Mouse (Mus musculus) hindbrain, embryonic 16.5 days (tissue): Measurements from ENCODE around the gene Etl4. TPM values are rescaled to one million over a fixed set of nuclear protein-coding genes. Genes with fewer than 3 reads are reported as not detected.

ENCODE experiments used
- ATAC-seq: fragments of 200-750 bp; cut with Nextera tagmentation; 2 replicates; pipeline ENCODE4 v1.8.0; 2017; ENCODE audit warnings: moderate TSS enrichment, moderate library complexity
- H3K27ac ChIP-seq: fragments of 300-500 bp; sonication (generic); 2 replicates; pipeline ENCODE4 v1.5.1; 2014; ENCODE audit warnings: low read depth, mild to moderate bottlenecking, control low read depth, low read length, moderate library complexity
- H3K27me3 ChIP-seq: fragments of 300-500 bp; sonication (generic); replicated peaks from 2 replicates; pipeline ENCODE4 v1.6.1; 2014; ENCODE audit warnings: low read length; ENCODE audit not compliant: control insufficient read depth, insufficient read depth
- H3K36me3 ChIP-seq: fragments of 300-500 bp; sonication (generic); 2 replicates; pipeline ENCODE4 v1.6.1; 2014; ENCODE audit warnings: mild to moderate bottlenecking, low read length, moderate library complexity, mixed read lengths; ENCODE audit not compliant: control insufficient read depth, insufficient read depth
- H3K4me1 ChIP-seq: fragments of 300-500 bp; sonication (generic); 2 replicates; pipeline ENCODE4 v1.6.1; 2014; ENCODE audit warnings: low read depth, low read length; ENCODE audit not compliant: control insufficient read depth, insufficient read depth
- H3K4me2 ChIP-seq: fragments of 300-500 bp; sonication (generic); 2 replicates; pipeline ENCODE4 v1.6.1; 2014; ENCODE audit warnings: mild to moderate bottlenecking, low read length, control low read depth, moderate library complexity
- H3K4me3 ChIP-seq: fragments of 300-500 bp; sonication (generic); 2 replicates; pipeline ENCODE4 v1.5.1; 2014; ENCODE audit warnings: mild to moderate bottlenecking, low read length, control low read depth, moderate library complexity
- H3K9ac ChIP-seq: fragments of 300-500 bp; sonication (generic); 2 replicates; pipeline ENCODE4 v1.6.1; 2014; ENCODE audit warnings: low read depth, mild to moderate bottlenecking, control low read depth, low read length, moderate library complexity
- H3K9me3 ChIP-seq: fragments of 300-500 bp; sonication (generic); 2 replicates; pipeline ENCODE4 v1.6.1; 2014; ENCODE audit warnings: mild to moderate bottlenecking, low read length, moderate library complexity; ENCODE audit not compliant: control insufficient read depth
- WGBS: fragments of 180-500 bp; shearing (Covaris S2); extraction: QIAGEN DNeasy Blood & Tissue Kit; methylation state at CpG from one replicate; pipeline ENCODE4 v1.1.7; 2014; 5-methylcytosine and 5-hydroxymethylcytosine counted together
- polyA plus RNA-seq: library from polyadenylated mRNA; unstranded; fragments of >200 nt; fragmentation: Nextera tagmentation; extraction: Ambion mirVana; gene quantifications from 2 replicates; pipeline ENCODE4 v1.2.1, GENCODE M21; 2015

Gene Etl4
- polyA plus RNA-seq, 1 experiment from 2014 or later, result 5.0 TPM

DNA sequence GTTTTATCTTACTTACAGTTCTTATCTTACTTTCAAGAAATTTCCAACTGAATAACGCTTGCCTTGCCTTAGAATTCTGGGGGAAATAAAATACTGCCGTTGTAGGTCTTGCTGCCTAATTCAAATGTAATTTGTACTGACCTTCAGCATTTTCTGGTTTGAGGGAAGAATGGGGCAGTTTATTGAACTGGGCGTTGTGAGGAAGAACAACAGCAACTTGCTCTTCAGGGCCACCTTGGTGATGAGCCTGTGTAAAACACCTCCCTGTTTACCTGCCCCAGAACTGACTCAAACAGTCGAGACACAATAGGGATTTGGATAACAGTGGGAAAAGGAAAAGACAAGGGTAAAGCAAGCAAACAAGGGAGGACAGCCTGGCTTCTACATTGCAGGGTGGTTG is 828.3 kb downstream of the Etl4 start:
- no peak overlapping the region for H3K27ac ChIP-seq
- H3K4me3 ChIP-seq, result no peak overlapping the region
- H3K9me3 ChIP-seq, result no peaks in the 10 kb centered on the region
- no peak overlapping the region for H3K4me2 ChIP-seq
- H3K36me3 ChIP-seq, result no peaks in the 10 kb centered on the region
- 75% methylated on average over 4 of the region's 4 CpGs for WGBS
- ATAC-seq, result no peak
- H3K9ac ChIP-seq, result no peak overlapping the region
- no peaks in the 10 kb centered on the region for H3K4me1 ChIP-seq
- no peaks in the 10 kb centered on the region for H3K27me3 ChIP-seq

DNA sequence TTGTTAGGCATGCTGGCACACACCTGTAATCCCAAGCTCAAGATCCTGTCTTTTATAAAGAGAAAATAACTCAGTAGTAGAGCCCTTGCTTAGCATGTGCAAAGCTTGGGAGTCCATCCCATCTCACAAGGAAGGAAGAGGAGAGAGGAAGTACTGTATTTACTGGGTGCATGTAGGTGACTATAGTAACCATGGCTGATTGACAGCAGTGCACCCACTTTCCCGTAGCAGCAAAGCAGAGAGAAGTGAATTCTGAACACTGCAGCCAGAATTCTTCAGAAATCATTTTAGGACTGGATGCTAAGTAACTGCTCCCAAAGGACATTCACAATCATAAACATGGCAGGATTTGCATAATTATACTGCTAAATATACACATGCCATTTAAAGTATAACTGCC is 838.1 kb downstream of the Etl4 start:
- Histone ChIP-seq H3K9ac (no peak overlapping the region), H3K4me1 (no peaks in the 10 kb centered on the region), H3K27me3 (no peaks in the 10 kb centered on the region), H3K36me3 (no peaks in the 10 kb centered on the region), H3K4me2 (no peak overlapping the region), H3K4me3 (no peak overlapping the region), H3K9me3 (no peaks in the 10 kb centered on the region), H3K27ac (no peak overlapping the region)
- no peak for ATAC-seq
- WGBS, result 27% methylated on average over 1 of the region's 1 CpGs

DNA sequence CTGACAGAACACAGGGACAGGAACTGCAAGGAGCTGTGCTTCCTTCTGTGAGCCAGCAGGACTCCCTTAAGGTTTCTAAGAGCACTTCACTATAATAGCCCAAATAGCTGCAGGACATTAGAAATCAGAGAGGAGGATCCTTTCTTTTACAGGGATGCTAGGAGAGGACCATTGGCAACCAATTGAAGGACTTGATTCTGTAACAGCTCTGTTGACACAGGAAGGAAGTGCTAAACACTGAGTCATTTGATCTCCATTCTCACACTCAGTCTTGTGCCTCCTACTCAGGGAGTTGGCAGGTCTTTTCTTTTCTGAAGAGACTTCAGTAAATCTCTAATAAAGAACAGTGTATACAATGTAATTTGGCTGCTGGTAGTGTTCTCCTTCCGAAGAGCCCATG is 838.9 kb downstream of the Etl4 start:
- no peaks in the 10 kb centered on the region for H3K36me3 ChIP-seq
- no peak for ATAC-seq
- H3K9me3 ChIP-seq, result no peaks in the 10 kb centered on the region
- no peak overlapping the region for H3K4me3 ChIP-seq
- H3K4me1 ChIP-seq, result no peaks in the 10 kb centered on the region
- no peak overlapping the region for H3K4me2 ChIP-seq
- H3K27me3 ChIP-seq, result no peaks in the 10 kb centered on the region
- H3K9ac ChIP-seq, result no peak overlapping the region
- WGBS, result 58% methylated on average over 1 of the region's 1 CpGs
- no peak overlapping the region for H3K27ac ChIP-seq

DNA sequence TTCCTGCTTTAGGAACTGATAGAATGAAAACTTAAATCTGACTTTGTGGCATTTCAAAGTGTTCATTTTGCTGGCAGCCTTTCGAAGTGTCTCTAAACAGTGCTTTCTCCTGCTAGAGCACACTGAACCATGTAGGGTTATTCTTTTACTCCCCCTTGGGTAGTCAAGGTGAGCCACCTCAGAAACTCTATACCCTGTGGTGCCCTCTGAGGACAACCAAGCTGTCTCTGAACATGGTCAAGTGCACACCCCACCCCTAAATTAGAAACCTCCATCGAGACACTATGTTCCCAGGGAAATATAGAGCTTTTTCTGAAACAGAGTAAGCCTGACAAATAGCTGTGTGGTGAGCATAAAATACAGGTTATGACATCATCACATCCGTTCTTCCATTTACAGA is 840.1 kb downstream of the Etl4 start:
- 90% methylated on average over 3 of the region's 3 CpGs for WGBS
- Histone ChIP-seq H3K36me3 (no peaks in the 10 kb centered on the region), H3K4me3 (no peak overlapping the region), H3K4me2 (no peak overlapping the region), H3K9ac (no peak overlapping the region), H3K4me1 (no peaks in the 10 kb centered on the region), H3K9me3 (no peaks in the 10 kb centered on the region), H3K27me3 (no peaks in the 10 kb centered on the region), H3K27ac (no peak overlapping the region)
- no peak for ATAC-seq

DNA sequence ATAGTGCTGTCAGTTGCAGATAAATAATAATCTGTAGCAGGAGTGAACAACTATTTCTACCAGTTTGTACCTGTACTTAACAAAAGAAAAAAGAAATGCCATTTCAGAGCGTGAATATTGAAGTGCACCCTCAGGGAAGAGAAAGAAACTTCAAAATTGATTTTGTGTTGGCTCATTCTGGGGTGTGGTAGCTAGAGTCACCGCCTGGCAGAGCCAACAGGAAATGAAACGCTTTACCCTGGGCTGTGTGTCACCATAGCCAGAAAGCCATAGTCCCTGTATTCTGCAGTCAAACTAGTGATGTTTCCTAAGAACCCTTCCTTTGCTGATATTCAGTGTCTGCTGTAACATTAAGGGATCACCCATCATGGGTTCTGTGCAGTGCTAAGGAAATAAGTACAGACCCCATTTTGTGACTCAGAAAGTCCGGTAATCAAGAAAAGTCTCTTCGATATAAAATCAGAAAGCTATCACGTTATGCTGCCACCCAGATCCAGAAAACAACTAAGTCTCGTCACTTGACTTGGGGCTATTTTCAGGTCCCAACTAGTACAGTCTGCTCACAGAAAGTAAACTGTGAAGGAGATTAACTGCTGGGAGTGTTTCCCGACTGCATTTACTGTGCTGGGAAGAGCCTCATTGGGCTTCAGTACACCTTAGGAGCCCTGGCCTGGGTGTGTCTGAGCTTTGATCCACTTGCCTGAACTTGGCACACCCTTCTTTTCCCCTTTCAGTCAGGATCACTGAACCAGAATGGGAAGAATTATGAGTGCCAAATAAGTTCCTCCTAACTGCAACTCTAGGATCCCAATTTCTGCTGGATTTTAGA is 843.9 kb downstream of the Etl4 start:
- Histone ChIP-seq H3K27me3 (no peaks in the 10 kb centered on the region), H3K9ac (no peak overlapping the region), H3K4me3 (no peak overlapping the region), H3K4me1 (no peaks in the 10 kb centered on the region), H3K27ac (no peak overlapping the region), H3K9me3 (no peaks in the 10 kb centered on the region), H3K36me3 (no peaks in the 10 kb centered on the region), H3K4me2 (no peak overlapping the region)
- ATAC-seq, result no peak
- WGBS, result 86% methylated on average over 8 of the region's 8 CpGs

DNA sequence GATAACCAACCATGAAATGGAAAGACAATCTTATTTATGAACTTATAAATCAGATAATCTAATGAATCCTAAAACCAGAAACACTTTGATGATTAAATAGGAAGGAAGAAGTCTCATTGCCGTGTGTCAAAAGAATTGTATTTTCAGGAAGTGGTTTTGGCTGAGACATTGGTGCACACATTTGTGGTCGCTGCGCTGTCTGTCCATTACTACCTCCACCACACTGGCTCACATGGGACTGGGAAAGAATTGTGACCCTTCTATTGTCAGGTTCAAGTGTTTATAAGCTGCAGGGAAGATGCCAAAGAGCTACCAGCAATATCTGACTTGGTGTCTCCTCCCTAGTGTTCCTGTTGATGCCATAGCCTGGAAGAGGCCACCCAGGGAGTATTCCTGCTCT is 847.4 kb downstream of the Etl4 start:
- Histone ChIP-seq H3K4me3 (no peak overlapping the region), H3K36me3 (no peaks in the 10 kb centered on the region), H3K27ac (no peak overlapping the region), H3K4me1 (no peaks in the 10 kb centered on the region), H3K9ac (no peak overlapping the region), H3K9me3 (no peaks in the 10 kb centered on the region), H3K4me2 (no peak overlapping the region), H3K27me3 (no peaks in the 10 kb centered on the region)
- no peak for ATAC-seq
- WGBS, result 97% methylated on average over 3 of the region's 3 CpGs

DNA sequence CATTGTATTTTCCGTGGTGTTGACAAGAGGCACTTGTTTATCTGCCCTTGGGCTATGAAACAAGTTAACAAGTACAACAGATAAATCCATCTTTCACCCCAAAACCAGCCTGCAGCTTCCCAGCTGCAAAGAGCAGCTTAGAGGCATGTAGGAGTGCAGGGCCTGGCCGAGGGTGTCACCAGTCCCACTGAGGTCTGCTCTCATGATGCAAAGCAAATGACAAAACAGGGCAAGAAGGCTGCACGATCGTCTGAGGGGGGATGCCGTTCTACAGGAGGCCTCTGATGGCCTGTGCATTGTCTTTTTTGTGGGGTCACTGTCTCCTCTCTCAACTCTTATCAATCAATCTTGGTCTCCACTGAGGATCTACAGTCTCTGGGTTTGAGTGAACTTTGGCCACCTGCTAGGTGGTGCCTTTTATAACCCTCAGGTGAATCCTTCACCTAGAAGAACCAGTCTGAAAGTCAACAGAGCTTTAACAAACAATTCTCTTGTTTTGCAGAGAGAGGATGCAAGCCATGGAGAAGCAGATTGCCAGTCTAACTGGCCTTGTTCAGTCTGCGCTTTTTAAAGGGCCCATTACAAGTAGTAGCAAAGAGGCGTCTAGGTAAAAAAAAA is 849.6 kb downstream of the Etl4 start:
- H3K9me3 ChIP-seq, result no peaks in the 10 kb centered on the region
- H3K27me3 ChIP-seq, result no peaks in the 10 kb centered on the region
- H3K4me3 ChIP-seq, result no peak overlapping the region
- WGBS, result 78% methylated on average over 7 of the region's 7 CpGs
- no peak for ATAC-seq
- H3K27ac ChIP-seq, result no peak overlapping the region
- no peak overlapping the region for H3K4me2 ChIP-seq
- H3K4me1 ChIP-seq, result no peaks in the 10 kb centered on the region
- no peak overlapping the region for H3K9ac ChIP-seq
- no peaks in the 10 kb centered on the region for H3K36me3 ChIP-seq

DNA sequence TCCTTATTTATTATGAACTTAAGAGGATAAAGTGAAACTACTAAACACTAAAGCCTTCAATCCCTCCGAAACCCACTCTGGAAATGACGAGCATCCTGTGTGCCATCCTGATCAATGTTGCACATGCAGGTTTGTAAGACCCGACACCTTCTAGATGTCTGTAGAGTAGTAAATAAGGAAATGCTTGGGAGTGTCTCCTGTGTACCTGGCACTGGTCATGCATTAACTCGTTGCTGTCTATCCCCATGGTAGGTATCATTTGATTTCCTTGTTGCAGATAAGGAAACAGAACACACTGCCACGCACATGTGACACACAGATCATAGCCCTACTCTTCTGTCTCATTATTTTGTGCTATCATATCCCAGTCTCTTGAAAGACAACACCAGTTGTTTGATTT is 851.7 kb downstream of the Etl4 start:
- H3K9me3 ChIP-seq, result no peaks in the 10 kb centered on the region
- no peak for ATAC-seq

DNA sequence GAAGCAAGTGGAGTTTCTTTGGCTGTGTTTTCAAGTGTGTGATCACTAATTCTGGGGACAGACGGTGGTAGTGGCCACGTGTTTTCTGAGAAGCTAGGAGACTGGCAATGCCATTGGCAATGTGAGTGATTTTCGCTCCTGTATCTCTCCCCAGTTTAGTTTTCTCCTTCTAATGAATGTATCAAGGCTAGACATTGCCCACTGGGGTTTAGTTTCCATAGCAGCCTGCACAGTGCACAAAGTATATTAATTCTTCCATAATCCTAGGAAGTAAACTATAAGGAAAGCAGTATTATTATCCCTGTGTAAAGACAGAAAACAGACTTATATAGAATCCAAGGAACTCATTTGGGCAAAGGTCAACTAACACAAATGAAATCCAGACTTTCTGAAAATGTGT is 852.2 kb downstream of the Etl4 start:
- no peaks in the 10 kb centered on the region for H3K9me3 ChIP-seq
- no peaks in the 10 kb centered on the region for H3K36me3 ChIP-seq
- no peak for ATAC-seq
- no peak overlapping the region for H3K9ac ChIP-seq
- H3K27ac ChIP-seq, result no peak overlapping the region
- no peak overlapping the region for H3K4me2 ChIP-seq
- no peaks in the 10 kb centered on the region for H3K4me1 ChIP-seq
- no peak overlapping the region for H3K4me3 ChIP-seq
- H3K27me3 ChIP-seq, result no peaks in the 10 kb centered on the region
- 84% methylated on average over 3 of the region's 3 CpGs for WGBS

More for the DNA sequence above, 851.7 kb downstream of the Etl4 start:
- Histone ChIP-seq H3K4me2 (no peak overlapping the region), H3K36me3 (no peaks in the 10 kb centered on the region), H3K27me3 (no peaks in the 10 kb centered on the region), H3K4me3 (no peak overlapping the region), H3K9ac (no peak overlapping the region), H3K4me1 (no peaks in the 10 kb centered on the region), H3K27ac (no peak overlapping the region)
- 90% methylated on average over 5 of the region's 5 CpGs for WGBS
